Mouse (Mus musculus) lung, embryonic 16.5 days (tissue): ENCODE data around the gene Prrx1. TPM values are rescaled to one million over a fixed set of nuclear protein-coding genes. Genes with fewer than 3 reads are reported as not detected.

Experiments
- ATAC-seq: fragments of 200-750 bp; cut with Nextera tagmentation; 2 replicates; pipeline ENCODE4 v1.8.0; 2017; ENCODE audit warnings: low read depth, mild to moderate bottlenecking, moderate library complexity
- H3K27ac ChIP-seq: fragments of 300-500 bp; sonication (generic); 2 replicates; pipeline ENCODE4 v1.5.1; 2014; ENCODE audit warnings: mild to moderate bottlenecking, control low read depth, low read length
- H3K27me3 ChIP-seq: fragments of 300-500 bp; sonication (generic); 2 replicates; pipeline ENCODE4 v1.6.1; 2014; ENCODE audit warnings: low read depth, low read length, mixed read lengths; ENCODE audit not compliant: control insufficient read depth, insufficient read depth
- H3K36me3 ChIP-seq: fragments of 300-500 bp; sonication (generic); 2 replicates; pipeline ENCODE4 v1.6.1; 2014; ENCODE audit warnings: low read length; ENCODE audit not compliant: control insufficient read depth, insufficient read depth
- H3K4me1 ChIP-seq: fragments of 300-500 bp; sonication (generic); replicated peaks from 2 replicates; pipeline ENCODE4 v1.6.1; 2014; ENCODE audit warnings: low read length, mixed read lengths; ENCODE audit not compliant: control insufficient read depth, insufficient read depth
- H3K4me2 ChIP-seq: fragments of 300-500 bp; sonication (generic); 2 replicates; pipeline ENCODE4 v1.6.1; 2014; ENCODE audit warnings: low read depth, low read length, control low read depth
- H3K4me3 ChIP-seq: fragments of 300-500 bp; sonication (generic); 2 replicates; pipeline ENCODE4 v1.5.1; 2014; ENCODE audit warnings: mild to moderate bottlenecking, low read length, control low read depth
- H3K9ac ChIP-seq: fragments of 300-500 bp; sonication (generic); 2 replicates; pipeline ENCODE4 v1.6.1; 2014; ENCODE audit warnings: low read length, control low read depth
- H3K9me3 ChIP-seq: fragments of 300-500 bp; sonication (generic); 2 replicates; pipeline ENCODE4 v1.6.1; 2016; ENCODE audit warnings: low read length; ENCODE audit not compliant: control insufficient read depth
- WGBS: fragments of 180-500 bp; shearing (Covaris S2); extraction: QIAGEN DNeasy Blood & Tissue Kit; methylation state at CpG from one replicate; pipeline ENCODE4 v1.1.7; 2014; 5-methylcytosine and 5-hydroxymethylcytosine counted together
- polyA plus RNA-seq: library from polyadenylated mRNA; unstranded; fragments of >200 nt; fragmentation: Nextera tagmentation; extraction: Ambion mirVana; gene quantifications from 2 replicates; pipeline ENCODE4 v1.2.1, GENCODE M21; 2015

The Prrx1 gene
- polyA plus RNA-seq, 1 experiment from 2014 or later = 10.0 TPM

DNA sequence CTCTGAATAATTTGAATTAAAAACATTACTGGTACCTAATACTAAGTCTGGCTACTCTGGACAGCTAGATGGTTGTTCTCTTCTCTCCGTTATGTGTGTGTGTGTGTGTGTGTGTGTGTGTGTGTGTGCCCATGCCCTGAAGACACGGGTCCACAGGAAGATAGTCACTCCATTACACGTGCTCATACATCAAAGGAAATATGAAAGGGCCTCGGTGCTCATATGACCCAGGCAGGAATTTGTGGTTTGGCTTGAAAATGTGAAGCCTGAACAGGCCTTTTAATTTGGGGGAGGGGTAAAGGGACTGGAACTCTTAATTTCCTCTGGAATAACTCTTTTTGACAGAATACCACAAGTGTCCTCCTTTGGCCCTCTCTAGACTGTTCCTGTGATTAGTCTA lies 115.5 kb downstream of the Prrx1 start:
- no peak overlapping the region for H3K9ac ChIP-seq
- no peaks in the 10 kb centered on the region for H3K36me3 ChIP-seq
- peaks cover 5% of the 10 kb centered on the region; the same call in 1 of the 2 replicates for H3K4me1 ChIP-seq
- no peaks in the 10 kb centered on the region for H3K9me3 ChIP-seq
- no peak overlapping the region for H3K4me3 ChIP-seq
- no peaks in the 10 kb centered on the region for H3K27me3 ChIP-seq
- H3K27ac ChIP-seq = no peak overlapping the region
- no peak overlapping the region for H3K4me2 ChIP-seq
- WGBS = 51% methylated on average over 4 of the region's 4 CpGs
- ATAC-seq = no peak

Other genes with a start within 250 kb of the Prrx1 start
- not detected in 2 replicates for gene Mroh9, start 228.0 kb downstream of the Prrx1 start, polyA plus RNA-seq
- 19.8 and 24.2 TPM in 2 replicates for gene Gorab, start 90.0 kb upstream of the Prrx1 start, polyA plus RNA-seq